8 mouse cellular contexts compared by ENCODE assay signal in the genomic region with DNA sequence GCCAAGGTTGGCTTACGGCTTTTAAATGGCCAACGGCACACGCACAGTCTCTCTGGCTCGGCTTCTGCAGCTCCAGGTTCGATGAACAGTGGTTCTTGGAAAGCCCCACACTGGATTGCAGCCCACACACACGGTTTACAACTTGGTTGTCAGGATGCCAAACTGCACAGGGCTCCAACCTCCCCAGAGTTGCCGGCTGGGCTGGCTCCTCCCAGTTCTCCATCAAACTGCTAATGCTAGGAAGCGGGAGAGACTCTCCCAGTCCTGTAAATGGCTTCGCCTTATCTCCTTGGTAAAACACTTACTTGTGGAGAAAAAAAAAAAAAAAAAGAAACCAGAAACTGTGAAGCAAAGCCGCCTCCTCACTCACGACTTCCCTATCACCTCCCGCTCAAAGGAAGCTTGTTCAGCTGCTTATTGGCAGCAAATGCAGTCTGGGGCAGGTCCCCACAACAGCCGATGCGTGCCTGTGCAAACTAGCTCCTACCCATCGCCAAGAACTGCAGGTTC.
DNase-seq lines count a peak whose midpoint lies in the region; ATAC-seq and TF ChIP-seq lines count a peak whose summit lies in the region.

No protein-coding gene starts in this region.

- no peak overlapping the region for H3K4me2 ChIP-seq in midbrain, embryonic 14.5 days (ENCODE audit: low read length)
- H3K4me2 ChIP-seq in kidney, postnatal 0 days (ENCODE audit: low read length) = peak overlapping the region; percentile 29; the same call in 1 of the 2 replicates
- peak overlapping the region; percentile 35 for H3K4me2 ChIP-seq in lung, postnatal 0 days (replicated peaks; ENCODE audit: low read depth, low read length)

- no peak overlapping the region for H3K4me3 ChIP-seq in midbrain, embryonic 14.5 days (replicated peaks; ENCODE audit: low read depth, low read length)
- H3K4me3 ChIP-seq in midbrain, embryonic 10.5 days = no peak overlapping the region
- H3K4me3 ChIP-seq in heart, embryonic 10.5 days = no peak overlapping the region
- H3K4me3 ChIP-seq in kidney, postnatal 0 days (replicated peaks; ENCODE audit: low read depth, low read length) = no peak overlapping the region
- H3K4me3 ChIP-seq in lung, postnatal 0 days (ENCODE audit: low read depth, low read length) = no peak overlapping the region

- TF ChIP-seq CTCF in kidney, postnatal 0 days (IDR thresholded peaks at IDR 0.05; ENCODE audit: low read depth) = no peak
- no peak for TF ChIP-seq CTCF in lung, postnatal 0 days (IDR thresholded peaks at IDR 0.05)

- H3K36me3 ChIP-seq in midbrain, embryonic 14.5 days (ENCODE audit: control insufficient read depth, insufficient read depth, low read length) = no peaks in the 10 kb centered on the region
- no peaks in the 10 kb centered on the region for H3K36me3 ChIP-seq in midbrain, embryonic 10.5 days
- H3K36me3 ChIP-seq in heart, embryonic 10.5 days = no peaks in the 10 kb centered on the region
- H3K36me3 ChIP-seq in kidney, postnatal 0 days (ENCODE audit: insufficient read depth, low read length) = no peaks in the 10 kb centered on the region
- no peaks in the 10 kb centered on the region for H3K36me3 ChIP-seq in lung, postnatal 0 days (ENCODE audit: insufficient read depth, low read length)
- H3K36me3 ChIP-seq in splenic B cell, adult 2 months (ENCODE audit: control insufficient read depth, insufficient read depth, low read length, poor library complexity, severe bottlenecking) = no peaks in the 10 kb centered on the region

- H3K4me1 ChIP-seq in midbrain, embryonic 14.5 days (ENCODE audit: control insufficient read depth, insufficient read depth, low read length) = no peaks in the 10 kb centered on the region
- peaks cover 11% of the 10 kb centered on the region; the same call in 1 of the 2 replicates for H3K4me1 ChIP-seq in midbrain, embryonic 10.5 days
- H3K4me1 ChIP-seq in heart, embryonic 10.5 days = peaks cover 50% of the 10 kb centered on the region
- H3K4me1 ChIP-seq in kidney, postnatal 0 days (replicated peaks; ENCODE audit: insufficient read depth, low read length) = peaks cover 3% of the 10 kb centered on the region; the same call in 1 of the 2 replicates
- no peaks in the 10 kb centered on the region; the same call in 1 of the 2 replicates for H3K4me1 ChIP-seq in lung, postnatal 0 days (ENCODE audit: insufficient read depth, low read depth, low read length)

- no peak overlapping the region for H3K27ac ChIP-seq in midbrain, embryonic 14.5 days (replicated peaks; ENCODE audit: low read depth, low read length)
- no peak overlapping the region for H3K27ac ChIP-seq in midbrain, embryonic 10.5 days (replicated peaks)
- H3K27ac ChIP-seq in heart, embryonic 10.5 days = no peak overlapping the region
- H3K27ac ChIP-seq in kidney, postnatal 0 days = no peak overlapping the region
- no peak overlapping the region for H3K27ac ChIP-seq in lung, postnatal 0 days (ENCODE audit: low read length)

- no peaks in the 10 kb centered on the region for H3K27me3 ChIP-seq in midbrain, embryonic 14.5 days (ENCODE audit: control insufficient read depth, insufficient read depth, low read length)
- no peaks in the 10 kb centered on the region for H3K27me3 ChIP-seq in midbrain, embryonic 10.5 days (ENCODE audit: low read depth, poor library complexity, severe bottlenecking)
- no peaks in the 10 kb centered on the region for H3K27me3 ChIP-seq in heart, embryonic 10.5 days (ENCODE audit: insufficient read depth, poor library complexity, severe bottlenecking)
- H3K27me3 ChIP-seq in kidney, postnatal 0 days (ENCODE audit: insufficient read depth, low read length) = no peaks in the 10 kb centered on the region
- H3K27me3 ChIP-seq in lung, postnatal 0 days (replicated peaks; ENCODE audit: insufficient read depth, low read length) = no peaks in the 10 kb centered on the region
- H3K27me3 ChIP-seq in splenic B cell, adult 2 months (ENCODE audit: control insufficient read depth, insufficient read depth, low read length, poor library complexity, severe bottlenecking) = no peaks in the 10 kb centered on the region

- no peak for ATAC-seq in midbrain, embryonic 14.5 days (ENCODE audit: low FRiP score, low TSS enrichment)
- no peak for ATAC-seq in kidney, postnatal 0 days (replicated peaks; ENCODE audit: low FRiP score, low read depth)
- peak; percentile 63 for ATAC-seq in lung, postnatal 0 days

- TF ChIP-seq EP300 in lung, postnatal 0 days (IDR thresholded peaks at IDR 0.05) = no peak

- 64% methylated on average over 15 of the region's 15 CpGs for WGBS in midbrain, embryonic 14.5 days
- WGBS in midbrain, embryonic 10.5 days = 75% methylated on average over 15 of the region's 15 CpGs
- WGBS in heart, embryonic 10.5 days = 27% methylated on average over 15 of the region's 15 CpGs
- 6% methylated on average over 15 of the region's 15 CpGs for WGBS in kidney, postnatal 0 days
- WGBS in lung, postnatal 0 days = 8% methylated on average over 15 of the region's 15 CpGs

- H3K9ac ChIP-seq in midbrain, embryonic 14.5 days (replicated peaks; ENCODE audit: low read length) = no peak overlapping the region
- H3K9ac ChIP-seq in kidney, postnatal 0 days (ENCODE audit: low read depth, low read length) = no peak overlapping the region
- H3K9ac ChIP-seq in lung, postnatal 0 days (replicated peaks; ENCODE audit: low read depth) = no peak overlapping the region

- H3K9me3 ChIP-seq in midbrain, embryonic 14.5 days (ENCODE audit: control insufficient read depth, low read length) = no peaks in the 10 kb centered on the region
- H3K9me3 ChIP-seq in midbrain, embryonic 10.5 days (replicated peaks) = no peaks in the 10 kb centered on the region
- no peaks in the 10 kb centered on the region for H3K9me3 ChIP-seq in heart, embryonic 10.5 days
- no peaks in the 10 kb centered on the region for H3K9me3 ChIP-seq in kidney, postnatal 0 days (replicated peaks; ENCODE audit: low read length)
- no peaks in the 10 kb centered on the region for H3K9me3 ChIP-seq in lung, postnatal 0 days (ENCODE audit: low read length)

- peak; percentile 78 for DNase-seq in midbrain, embryonic 14.5 days
- no peak for DNase-seq in midbrain, embryonic 10.5 days (ENCODE audit: low spot score)
- DNase-seq in cerebellum, postnatal 4 days (ENCODE audit: low spot score in 2 of 2) = peak; percentile 34 to 69
- DNase-seq in heart, embryonic 10.5 days (ENCODE audit: low spot score) = peak; percentile 81
- peak; percentile 88 for DNase-seq in kidney, postnatal 0 days (ENCODE audit: low spot score)
- peak; percentile 74 for DNase-seq in lung, postnatal 0 days (ENCODE audit: low spot score)
- DNase-seq in splenic B cell, adult 2 months (ENCODE audit: low read depth, low spot score) = peak; percentile 55
- no peak for DNase-seq in retina, embryonic 14.5 days (ENCODE audit: low spot score)

Comparison
In these comparisons a context has a peak if more than half of its experiments do, and no peak if none do; other contexts are left out.
1. DNase-seq: peak in midbrain, embryonic 14.5 days (single experiment), cerebellum, postnatal 4 days (2 of 2), heart, embryonic 10.5 days (single experiment), kidney, postnatal 0 days (single experiment), lung, postnatal 0 days (single experiment) and splenic B cell, adult 2 months (single experiment); none in midbrain, embryonic 10.5 days (single experiment) and retina, embryonic 14.5 days (single experiment).